Mouse (Mus musculus): ENCODE data around the gene Mylk2.

DNA sequence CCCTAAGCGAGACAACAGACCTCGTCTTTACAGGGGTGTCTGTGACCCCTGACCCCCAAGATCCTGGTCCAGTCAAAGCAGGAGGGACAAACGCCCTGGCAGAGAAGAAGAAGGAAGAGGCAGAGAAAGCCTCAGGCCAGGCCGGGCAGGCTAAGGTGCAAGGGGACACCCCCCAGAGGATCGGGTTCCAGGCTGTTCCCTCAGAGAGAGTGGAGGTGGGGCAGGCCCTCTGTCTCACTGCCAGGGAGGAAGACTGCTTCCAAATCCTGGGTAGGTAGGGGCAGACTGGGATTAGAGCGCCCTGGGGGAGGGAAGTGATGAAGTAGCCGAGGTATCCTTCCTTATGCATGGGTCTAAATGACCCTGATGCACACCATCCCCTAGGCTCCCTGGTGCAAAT lies 2.3 kb downstream of the Mylk2 start:
- TF ChIP-seq CTCF (IDR thresholded peaks at IDR 0.05; ENCODE audit: borderline replicate concordance, insufficient read depth, low read depth, low read length), result no peak
- TF ChIP-seq POLR2A (IDR thresholded peaks at IDR 0.05; ENCODE audit: borderline replicate concordance, insufficient read depth, low read length), result no peak

All from cerebellum, adult 2 months (tissue).